Mouse (Mus musculus) kidney, embryonic 14.5 days (tissue): ENCODE measurements around the gene Macc1. TPM values are rescaled to one million over a fixed set of nuclear protein-coding genes. Genes with fewer than 3 reads are reported as not detected.

ENCODE experiments used
- ATAC-seq: fragments of 200-750 bp; cut with Nextera tagmentation; 2 replicates; pipeline ENCODE4 v1.8.0; 2017; ENCODE audit warnings: moderate number of reproducible peaks, mild to moderate bottlenecking, moderate TSS enrichment, moderate library complexity; ENCODE audit not compliant: low FRiP score, low TSS enrichment
- H3K27ac ChIP-seq: fragments of 300-500 bp; sonication (generic); 2 replicates; pipeline ENCODE4 v1.5.1; 2014; ENCODE audit warnings: low read depth, mild to moderate bottlenecking, low read length, moderate library complexity, mixed read lengths
- H3K27me3 ChIP-seq: fragments of 300-500 bp; sonication (generic); 2 replicates; pipeline ENCODE4 v1.6.1; 2014; ENCODE audit warnings: mild to moderate bottlenecking, low read length; ENCODE audit not compliant: control insufficient read depth, insufficient read depth
- H3K36me3 ChIP-seq: fragments of 300-500 bp; sonication (generic); 2 replicates; pipeline ENCODE4 v1.6.1; 2014; ENCODE audit warnings: low read length, mixed read lengths; ENCODE audit not compliant: control insufficient read depth, insufficient read depth
- H3K4me1 ChIP-seq: fragments of 300-500 bp; sonication (generic); 2 replicates; pipeline ENCODE4 v1.6.1; 2014; ENCODE audit warnings: low read length, mixed read lengths; ENCODE audit not compliant: control insufficient read depth, insufficient read depth
- H3K4me2 ChIP-seq: fragments of 300-500 bp; sonication (generic); replicated peaks from 2 replicates; pipeline ENCODE4 v1.6.1; 2014; ENCODE audit warnings: low read depth, mild to moderate bottlenecking, low read length
- H3K4me3 ChIP-seq: fragments of 300-500 bp; sonication (generic); 2 replicates; pipeline ENCODE4 v1.5.1; 2014; ENCODE audit warnings: mild to moderate bottlenecking, low read length
- H3K9ac ChIP-seq: fragments of 300-500 bp; sonication (generic); 2 replicates; pipeline ENCODE4 v1.6.1; 2014; ENCODE audit warnings: low read depth, mild to moderate bottlenecking, low read length, moderate library complexity
- H3K9me3 ChIP-seq: fragments of 300-500 bp; sonication (generic); 2 replicates; pipeline ENCODE4 v1.6.1; 2016; ENCODE audit warnings: low read length; ENCODE audit not compliant: control insufficient read depth
- WGBS: fragments of 180-500 bp; shearing (Covaris S2); extraction: QIAGEN DNeasy Blood & Tissue Kit; methylation state at CpG from one replicate; pipeline ENCODE4 v1.1.7; 2014; 5-methylcytosine and 5-hydroxymethylcytosine counted together
- polyA plus RNA-seq: library from polyadenylated mRNA; unstranded; fragments of >200 nt; fragmentation: Nextera tagmentation; extraction: Ambion mirVana; gene quantifications from 2 replicates; pipeline ENCODE4 v1.2.1, GENCODE M21; 2014

Gene Macc1
- polyA plus RNA-seq, 1 experiment from 2014 or later = 0.97 TPM

DNA sequence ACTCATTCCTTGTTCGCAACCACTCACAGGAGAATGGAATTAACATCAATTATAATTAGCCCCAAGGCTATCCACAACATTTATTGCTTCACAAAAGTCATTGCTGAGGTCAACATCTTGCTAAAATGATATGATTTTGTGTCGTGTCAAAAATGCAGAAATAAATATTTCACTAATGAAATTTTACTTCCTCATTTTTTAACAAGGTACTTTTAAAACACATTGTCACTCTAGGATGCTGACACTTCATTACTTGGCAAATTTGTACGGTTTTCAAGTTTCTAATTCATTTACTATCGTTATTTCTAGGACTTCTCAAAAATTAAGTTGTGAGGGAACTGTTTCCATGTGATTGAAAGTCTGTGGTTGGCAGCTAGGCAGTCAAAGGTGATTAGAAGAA is 55.8 kb downstream of the Macc1 start:
- H3K27ac ChIP-seq = no peak overlapping the region
- H3K4me2 ChIP-seq = no peak overlapping the region
- no peaks in the 10 kb centered on the region for H3K36me3 ChIP-seq
- H3K4me3 ChIP-seq = no peak overlapping the region
- H3K9me3 ChIP-seq = no peaks in the 10 kb centered on the region
- WGBS = 82% methylated on average over 4 of the region's 4 CpGs
- no peaks in the 10 kb centered on the region for H3K27me3 ChIP-seq
- H3K9ac ChIP-seq = no peak overlapping the region
- H3K4me1 ChIP-seq = no peaks in the 10 kb centered on the region
- no peak for ATAC-seq

DNA sequence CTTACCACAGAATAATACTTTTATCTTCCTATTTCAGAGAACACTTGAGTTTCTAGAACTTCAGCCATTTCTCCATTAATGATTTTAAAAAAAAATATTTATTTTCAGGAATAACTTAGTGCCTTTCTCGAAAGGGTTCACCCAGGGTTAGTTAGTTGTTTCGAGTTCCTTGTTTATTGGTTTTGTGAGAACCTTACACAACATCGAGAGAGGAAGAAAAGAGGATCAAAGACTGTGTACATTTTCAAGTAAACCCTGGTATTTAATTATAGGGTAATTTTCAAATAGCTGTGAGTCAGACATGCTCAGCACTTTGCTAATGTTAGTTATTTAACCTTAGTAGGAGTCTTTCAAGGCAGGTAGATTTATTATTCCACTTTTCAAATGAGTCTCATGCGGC is 58.3 kb downstream of the Macc1 start:
- no peaks in the 10 kb centered on the region for H3K27me3 ChIP-seq
- no peak overlapping the region for H3K27ac ChIP-seq
- no peak overlapping the region for H3K4me2 ChIP-seq
- H3K4me1 ChIP-seq = no peaks in the 10 kb centered on the region
- no peak overlapping the region for H3K4me3 ChIP-seq
- H3K36me3 ChIP-seq = no peaks in the 10 kb centered on the region
- 65% methylated on average over 4 of the region's 4 CpGs for WGBS
- H3K9ac ChIP-seq = no peak overlapping the region
- no peak for ATAC-seq
- H3K9me3 ChIP-seq = no peaks in the 10 kb centered on the region

DNA sequence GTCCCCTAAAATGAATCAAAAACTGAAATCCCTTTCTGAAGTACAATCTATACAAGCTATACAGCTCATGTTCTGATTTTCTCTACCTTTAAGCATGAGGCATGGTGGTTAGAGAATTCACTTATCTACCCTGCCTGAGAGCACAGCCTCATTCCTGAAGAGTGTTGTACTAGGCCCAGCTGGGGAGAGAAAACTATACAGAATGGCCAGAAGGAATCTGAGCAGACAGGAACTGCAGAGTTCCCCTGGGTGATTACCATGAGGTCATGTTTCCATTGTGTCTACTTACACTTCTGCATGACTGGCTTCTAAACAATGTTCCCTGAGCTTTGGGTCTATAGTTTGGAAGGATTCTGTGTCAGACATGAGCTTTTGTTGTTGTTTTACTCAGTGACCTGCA is 62.8 kb downstream of the Macc1 start:
- H3K4me3 ChIP-seq = no peak overlapping the region
- H3K27ac ChIP-seq = no peak overlapping the region
- H3K4me2 ChIP-seq = no peak overlapping the region
- no peaks in the 10 kb centered on the region for H3K36me3 ChIP-seq
- ATAC-seq = 0 out of 2 replicates have a peak, but pooled peaks have one; percentile 43
- H3K4me1 ChIP-seq = no peaks in the 10 kb centered on the region
- H3K9me3 ChIP-seq = no peaks in the 10 kb centered on the region
- H3K27me3 ChIP-seq = no peaks in the 10 kb centered on the region
- H3K9ac ChIP-seq = no peak overlapping the region

DNA sequence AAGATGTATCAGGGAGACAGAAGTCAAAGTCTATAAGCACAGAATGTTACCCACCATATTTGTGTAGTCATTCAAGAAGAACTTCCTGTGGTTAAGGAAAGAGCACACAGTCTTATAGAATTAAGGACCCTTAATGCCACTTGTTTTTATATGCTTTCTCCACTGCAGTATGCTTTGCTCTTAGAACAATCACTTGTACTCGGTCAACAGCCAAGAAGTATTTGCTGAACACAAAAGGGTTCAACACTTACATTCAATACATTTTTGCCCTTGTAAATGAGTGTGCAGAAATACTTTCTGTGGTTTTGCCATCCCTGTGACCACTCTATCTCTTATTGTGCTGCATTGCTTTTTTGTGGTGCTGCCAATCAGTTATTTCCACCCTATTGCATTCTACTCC is 67.8 kb downstream of the Macc1 start:
- no peaks in the 10 kb centered on the region for H3K36me3 ChIP-seq
- WGBS = 81% methylated on average over 1 of the region's 1 CpGs
- no peak overlapping the region for H3K4me2 ChIP-seq
- no peaks in the 10 kb centered on the region for H3K27me3 ChIP-seq
- no peak overlapping the region for H3K4me3 ChIP-seq
- H3K9ac ChIP-seq = no peak overlapping the region
- no peak for ATAC-seq
- no peaks in the 10 kb centered on the region for H3K9me3 ChIP-seq
- H3K27ac ChIP-seq = no peak overlapping the region
- H3K4me1 ChIP-seq = no peaks in the 10 kb centered on the region

DNA sequence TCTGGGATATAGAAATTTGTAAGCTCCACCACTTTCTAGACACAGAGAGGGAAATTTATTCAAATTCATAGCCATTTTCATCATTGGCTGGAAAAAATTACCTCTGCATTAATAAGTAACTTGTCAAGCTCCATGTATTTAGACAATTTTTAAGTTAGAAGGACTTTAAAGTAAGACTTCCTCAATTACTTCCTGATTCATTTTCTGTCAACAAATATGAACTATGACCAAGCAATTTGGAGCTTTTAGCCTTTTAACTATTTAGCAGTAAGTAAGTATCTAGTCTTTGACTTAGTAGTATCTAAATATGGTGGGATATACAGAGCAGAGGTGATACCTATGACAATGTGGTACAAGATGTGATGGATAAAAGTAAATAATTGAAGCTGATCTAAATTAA is 72.2 kb downstream of the Macc1 start:
- Histone ChIP-seq H3K36me3 (no peaks in the 10 kb centered on the region), H3K9me3 (no peaks in the 10 kb centered on the region), H3K27me3 (no peaks in the 10 kb centered on the region), H3K4me1 (no peaks in the 10 kb centered on the region), H3K4me2 (no peak overlapping the region), H3K9ac (no peak overlapping the region), H3K4me3 (no peak overlapping the region), H3K27ac (no peak overlapping the region)
- ATAC-seq = no peak

DNA sequence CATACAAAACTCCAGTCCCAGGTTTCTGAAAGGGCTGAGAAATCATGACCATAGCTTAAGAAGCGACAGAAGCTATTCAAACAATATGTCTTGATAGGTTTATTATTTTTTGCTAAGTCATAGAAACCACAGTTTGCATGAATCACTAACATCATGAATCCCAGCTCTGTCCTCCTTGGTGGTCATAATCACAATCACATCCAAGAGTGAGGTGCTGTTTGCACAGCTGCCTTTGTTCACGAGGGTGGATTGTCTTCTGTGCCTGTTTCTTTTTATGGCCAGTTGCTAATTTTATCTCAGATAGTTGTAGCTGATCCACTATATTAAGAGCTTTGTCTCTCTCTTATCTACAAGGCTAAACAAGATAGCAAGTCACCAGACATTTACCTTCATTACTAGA is 72.6 kb downstream of the Macc1 start:
- H3K4me2 ChIP-seq = no peak overlapping the region
- no peak overlapping the region for H3K9ac ChIP-seq
- H3K36me3 ChIP-seq = no peaks in the 10 kb centered on the region
- ATAC-seq = no peak
- no peaks in the 10 kb centered on the region for H3K27me3 ChIP-seq
- H3K27ac ChIP-seq = no peak overlapping the region
- 63% methylated on average over 2 of the region's 2 CpGs for WGBS
- no peaks in the 10 kb centered on the region for H3K9me3 ChIP-seq
- H3K4me3 ChIP-seq = no peak overlapping the region
- H3K4me1 ChIP-seq = no peaks in the 10 kb centered on the region

DNA sequence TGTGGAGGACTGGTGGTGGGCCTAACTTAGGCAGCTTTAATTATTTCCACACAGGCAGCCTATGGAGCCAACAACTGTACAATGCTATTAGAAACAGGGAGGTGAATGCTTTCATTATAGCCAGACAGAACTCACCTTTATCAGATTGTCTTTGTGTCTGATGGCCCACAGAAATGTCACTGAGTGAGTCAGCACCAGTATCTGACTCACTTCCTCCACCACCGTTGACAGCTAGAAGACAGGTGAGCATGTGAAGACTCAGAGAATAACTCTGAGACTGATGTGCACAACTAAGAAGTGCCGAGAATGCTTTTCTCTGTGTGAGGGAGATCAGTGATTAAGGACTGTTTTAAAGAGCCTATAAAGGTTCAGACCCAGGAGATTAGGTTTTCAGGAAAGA is 73.9 kb downstream of the Macc1 start:
- no peak overlapping the region for H3K4me2 ChIP-seq
- H3K9ac ChIP-seq = no peak overlapping the region
- no peaks in the 10 kb centered on the region for H3K36me3 ChIP-seq
- no peak overlapping the region for H3K4me3 ChIP-seq
- 73% methylated on average over 2 of the region's 2 CpGs for WGBS
- H3K9me3 ChIP-seq = no peaks in the 10 kb centered on the region
- H3K27me3 ChIP-seq = no peaks in the 10 kb centered on the region
- no peak for ATAC-seq
- H3K27ac ChIP-seq = no peak overlapping the region
- no peaks in the 10 kb centered on the region for H3K4me1 ChIP-seq

DNA sequence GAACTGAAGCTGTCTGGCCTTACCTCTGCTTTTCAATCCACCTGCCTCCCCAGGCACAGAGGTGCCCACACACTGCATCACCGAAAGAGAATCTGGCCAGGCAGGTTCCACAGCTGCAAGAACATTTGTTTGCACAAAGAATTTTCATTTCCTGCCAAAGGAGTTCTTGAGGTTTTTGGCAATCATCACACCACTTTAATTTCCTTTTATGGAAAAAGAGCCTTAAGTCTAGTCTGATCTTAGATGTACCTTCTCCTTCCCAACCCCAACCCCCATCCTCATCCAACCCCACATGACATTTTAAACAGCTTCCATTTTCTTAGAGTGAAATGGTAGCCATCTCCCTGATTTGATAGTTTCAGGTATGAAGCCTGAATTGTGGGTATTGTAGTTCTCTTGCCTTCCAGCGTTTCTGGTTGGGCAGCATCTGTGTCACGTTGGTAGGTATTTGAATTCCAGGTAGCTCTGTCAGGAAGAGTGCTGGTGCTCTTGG is 76.2 kb downstream of the Macc1 start:
- H3K4me2 ChIP-seq = no peak overlapping the region
- H3K9ac ChIP-seq = no peak overlapping the region
- ATAC-seq = peak; percentile 73; the same call in 1 of the 2 replicates
- no peaks in the 10 kb centered on the region for H3K36me3 ChIP-seq
- no peaks in the 10 kb centered on the region for H3K9me3 ChIP-seq
- no peaks in the 10 kb centered on the region for H3K27me3 ChIP-seq
- H3K4me3 ChIP-seq = no peak overlapping the region; the same call in 1 of the 2 replicates
- no peak overlapping the region for H3K27ac ChIP-seq
- H3K4me1 ChIP-seq = no peaks in the 10 kb centered on the region
- 53% methylated on average over 3 of the region's 3 CpGs for WGBS

DNA sequence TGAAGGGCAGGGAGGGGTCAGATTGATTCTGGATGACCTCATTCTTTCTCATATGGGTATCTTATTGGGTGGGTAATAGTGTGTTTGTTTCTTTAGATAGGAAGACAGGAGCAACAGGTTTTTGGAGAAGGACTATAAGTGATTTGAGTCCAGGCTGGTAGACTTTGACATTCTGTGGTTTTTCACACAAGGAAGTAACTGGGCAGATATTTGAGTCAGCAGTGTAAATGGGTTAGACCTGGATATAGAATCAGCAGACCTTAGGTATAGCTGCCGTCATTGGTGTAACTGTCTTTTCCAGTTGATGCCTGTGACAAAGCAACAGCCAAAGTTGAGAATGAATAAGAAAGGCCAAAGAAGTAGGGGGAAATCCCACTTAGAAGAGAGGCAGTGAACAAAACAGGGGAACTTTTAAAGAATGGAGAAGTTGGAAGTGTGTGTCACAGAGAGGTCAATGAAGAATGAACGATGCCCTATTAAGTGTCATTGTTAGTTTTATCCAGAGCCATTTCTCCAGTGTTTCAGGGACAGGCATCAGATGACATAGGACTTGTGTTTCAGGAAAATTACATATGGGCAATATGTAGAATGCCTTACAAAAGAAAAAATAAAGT is 84.1 kb downstream of the Macc1 start:
- no peaks in the 10 kb centered on the region for H3K9me3 ChIP-seq
- no peak overlapping the region for H3K9ac ChIP-seq
- ATAC-seq = no peak
- 83% methylated on average over 2 of the region's 2 CpGs for WGBS
- H3K36me3 ChIP-seq = no peaks in the 10 kb centered on the region
- no peak overlapping the region for H3K27ac ChIP-seq
- H3K4me3 ChIP-seq = no peak overlapping the region
- H3K4me2 ChIP-seq = no peak overlapping the region
- H3K27me3 ChIP-seq = no peaks in the 10 kb centered on the region
- no peaks in the 10 kb centered on the region for H3K4me1 ChIP-seq
